In the genomic region with DNA sequence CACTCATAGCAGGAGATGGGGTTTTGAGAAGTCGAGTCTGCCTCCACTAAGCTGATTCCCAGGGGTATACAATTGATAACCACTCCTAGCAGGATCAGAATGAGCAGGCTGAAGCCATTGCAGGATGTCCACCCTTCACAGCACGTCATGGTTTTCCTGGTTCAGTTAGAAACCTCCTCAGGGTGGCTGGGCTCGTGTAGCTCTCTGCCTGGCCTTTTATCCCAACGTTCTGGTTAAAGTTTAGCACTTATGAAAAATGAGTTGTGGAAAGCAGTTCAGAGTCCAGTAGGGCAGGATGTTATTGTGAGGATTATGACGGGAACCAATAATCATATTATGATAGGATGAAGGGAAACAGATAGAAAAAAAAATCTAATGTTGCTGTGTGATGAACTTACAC, we compare ENCODE assay signal across 30 mouse cellular contexts. TPM values are rescaled to one million over a fixed set of nuclear protein-coding genes. Genes with fewer than 3 reads are reported as not detected.
DNase-seq lines count a peak whose midpoint lies in the region; ATAC-seq and TF ChIP-seq lines count a peak whose summit lies in the region.
"Had no signal": no experiment of that assay in that cellular context is flagged by ENCODE, and none has a peak within 500 bp of the region (broad histone marks: within the 10 kb centered on the region; RNA-seq: fewer than 3 reads in every experiment).

A gene (minus strand): TSS at position 193 of the 400 bp plus-strand sequence.

- peak; percentile 19 for DNase-seq in kidney, adult 9 months
- no peak for DNase-seq in kidney, postnatal 4 days
- no peak for DNase-seq in intestine, embryonic 14.5 days (ENCODE audit: low spot score)
- DNase-seq in right cerebral cortex, adult 18-20 months, result no peak
- no peak for DNase-seq in urinary bladder, postnatal 10 days (ENCODE audit: low spot score)
- DNase-seq: adrenal gland, postnatal 10 days; adrenal gland, postnatal 36 days; B cell, adult 2 months; cerebellum, adult 18-20 months; cerebellum, adult 9-10 months; cerebellum, postnatal 25 days; forebrain, postnatal 0 days; gastrocnemius, adult 2 months; gastrocnemius, postnatal 14 days; heart, adult 18-20 months; heart, postnatal 14 days; heart, postnatal 4 days had no signal

- no peaks in the 10 kb centered on the region; the same call in 1 of the 2 replicates for H3K4me1 ChIP-seq in intestine, embryonic 14.5 days (replicated peaks; ENCODE audit: control insufficient read depth, insufficient read depth, low read length)
- 0 out of 2 replicates have a peak, but pooled peaks cover 2% of the 10 kb centered on the region for H3K4me1 ChIP-seq in intestine, embryonic 16.5 days (ENCODE audit: control insufficient read depth, insufficient read depth, low read length)
- H3K4me1 ChIP-seq in small intestine, adult 2 months (ENCODE audit: control insufficient read depth, insufficient read depth, insufficient read length, low read length), result peaks cover 6% of the 10 kb centered on the region; the same call in 1 of the 2 replicates
- H3K4me1 ChIP-seq: embryonic facial prominence, embryonic 12.5 days; embryonic facial prominence, embryonic 15.5 days had no signal

- peak; percentile 62; the same call in 1 of the 2 replicates for TF ChIP-seq POLR2A in small intestine, adult 2 months (IDR thresholded peaks at IDR 0.05; ENCODE audit: low read depth, low read length)

- peak within 1 kb of the TSS; percentile 39 for H3K4me2 ChIP-seq in intestine, embryonic 14.5 days (ENCODE audit: low read length)
- H3K4me2 ChIP-seq in intestine, embryonic 16.5 days (ENCODE audit: low read depth, low read length), result peak within 1 kb of the TSS; percentile 32
- H3K4me2 ChIP-seq: embryonic facial prominence, embryonic 12.5 days; embryonic facial prominence, embryonic 15.5 days; heart, embryonic 13.5 days; hindbrain, embryonic 14.5 days had no signal

- 0 out of 2 replicates have a peak within 1 kb of the TSS, but pooled peaks have one; percentile 22 for H3K9ac ChIP-seq in intestine, embryonic 14.5 days (ENCODE audit: low read length)
- H3K9ac ChIP-seq in intestine, embryonic 16.5 days (ENCODE audit: low read depth, low read length), result peak within 1 kb of the TSS; percentile 66
- H3K9ac ChIP-seq: embryonic facial prominence, embryonic 12.5 days; embryonic facial prominence, embryonic 15.5 days; forebrain, postnatal 0 days; heart, embryonic 13.5 days; hindbrain, embryonic 14.5 days had no signal

- H3K27ac ChIP-seq in intestine, embryonic 14.5 days (ENCODE audit: low read depth), result peak within 1 kb of the TSS; percentile 59
- H3K27ac ChIP-seq in intestine, embryonic 16.5 days (ENCODE audit: low read length), result peak within 1 kb of the TSS; percentile 86
- H3K27ac ChIP-seq in small intestine, adult 2 months (ENCODE audit: insufficient read depth, low read depth, low read length), result peak within 1 kb of the TSS; percentile 94
- H3K27ac ChIP-seq: embryonic facial prominence, embryonic 12.5 days; embryonic facial prominence, embryonic 15.5 days; gastrocnemius, adult 2 months; heart, embryonic 13.5 days; hindbrain, embryonic 14.5 days had no signal

- no peak for ATAC-seq in intestine, embryonic 14.5 days (replicated peaks; ENCODE audit: low FRiP score, low TSS enrichment, low read depth)
- ATAC-seq in intestine, embryonic 16.5 days, result peak; percentile 61
- ATAC-seq: forebrain, embryonic 14.5 days; forebrain, postnatal 0 days; Patski had no signal

- H3K9me3 ChIP-seq in intestine, embryonic 14.5 days (ENCODE audit: control insufficient read depth, low read length), result no peaks in the 10 kb centered on the region
- no peaks in the 10 kb centered on the region for H3K9me3 ChIP-seq in intestine, embryonic 16.5 days (ENCODE audit: control insufficient read depth, low read length)
- H3K9me3 ChIP-seq: embryonic facial prominence, embryonic 12.5 days; embryonic facial prominence, embryonic 15.5 days; G1E; heart, embryonic 13.5 days had no signal

- 50% methylated on average over 5 of the region's 5 CpGs for WGBS in intestine, embryonic 14.5 days
- WGBS in intestine, embryonic 16.5 days, result 43% methylated on average over 5 of the region's 5 CpGs
- WGBS in small intestine, adult 2 months, result 16% methylated on average over 5 of the region's 5 CpGs

- no peaks in the 10 kb centered on the region for H3K27me3 ChIP-seq in intestine, embryonic 14.5 days (replicated peaks; ENCODE audit: control insufficient read depth, insufficient read depth, low read length)
- H3K27me3 ChIP-seq in intestine, embryonic 16.5 days (replicated peaks; ENCODE audit: control insufficient read depth, insufficient read depth, low read length), result no peaks in the 10 kb centered on the region
- H3K27me3 ChIP-seq in small intestine, adult 2 months (ENCODE audit: control insufficient read depth, insufficient read depth, low read length), result no peaks in the 10 kb centered on the region
- H3K27me3 ChIP-seq: CH12.LX; embryonic facial prominence, embryonic 12.5 days; embryonic facial prominence, embryonic 15.5 days; heart, embryonic 13.5 days; Patski had no signal

- H3K4me3 ChIP-seq in intestine, embryonic 14.5 days (ENCODE audit: low read depth, low read length), result peak within 1 kb of the TSS; percentile 21
- H3K4me3 ChIP-seq in intestine, embryonic 16.5 days (ENCODE audit: low read length), result peak within 1 kb of the TSS; percentile 53
- H3K4me3 ChIP-seq in small intestine, adult 2 months (ENCODE audit: low read depth, low read length), result peak within 1 kb of the TSS; percentile 76
- H3K4me3 ChIP-seq: embryonic facial prominence, embryonic 12.5 days; embryonic facial prominence, embryonic 15.5 days; gastrocnemius, adult 2 months; heart, embryonic 13.5 days had no signal

- TF ChIP-seq CTCF in small intestine, adult 2 months (IDR thresholded peaks at IDR 0.05; ENCODE audit: extremely low read depth, insufficient read length, insufficient replicate concordance, low read depth, low read length), result no peak

- no peaks in the 10 kb centered on the region for H3K36me3 ChIP-seq in intestine, embryonic 14.5 days (ENCODE audit: control insufficient read depth, insufficient read depth, low read length)
- H3K36me3 ChIP-seq in intestine, embryonic 16.5 days (ENCODE audit: control insufficient read depth, insufficient read depth, low read length), result no peaks in the 10 kb centered on the region
- H3K36me3 ChIP-seq in small intestine, adult 2 months (ENCODE audit: control insufficient read depth, insufficient read depth, low read length), result peaks cover 10% of the 10 kb centered on the region
- H3K36me3 ChIP-seq: embryonic facial prominence, embryonic 12.5 days; embryonic facial prominence, embryonic 15.5 days; heart, embryonic 13.5 days had no signal

RNA-seq across cellular contexts. Expression of the gene that starts here (rescaled TPM):
- polyA plus RNA-seq in intestine, embryonic 14.5 days (2014; fragmentation: Nextera tagmentation; extraction: Ambion mirVana), result 86.0 and 95.7 TPM in 2 replicates
- polyA plus RNA-seq in intestine, embryonic 16.5 days (2015; fragmentation: Nextera tagmentation; extraction: Ambion mirVana), result 201 and 234 TPM in 2 replicates
- polyA plus RNA-seq in small intestine, adult 2 months (2012; rRNA removed), result 38.1 and 224 TPM in 2 replicates
- polyA plus RNA-seq: embryonic facial prominence, embryonic 12.5 days; forebrain, embryonic 14.5 days; forebrain, postnatal 0 days; frontal cortex, adult 2 months; G1E; gonadal fat pad, adult 2 months; heart, embryonic 13.5 days; hindbrain, embryonic 11.5 days; hindbrain, embryonic 14.5 days had no signal

Comparison
In these comparisons a context has a peak if more than half of its experiments do, and no peak if none do; other contexts are left out.
1. H3K4me3 ChIP-seq: peak in every context shown above with its lines; median percentile 76 in small intestine, adult 2 months; 53 in intestine, embryonic 16.5 days; 21 in intestine, embryonic 14.5 days.